Mouse (Mus musculus): ENCODE results near the gene Cbr1. TPM values are rescaled to one million over a fixed set of nuclear protein-coding genes. Genes with fewer than 3 reads are reported as not detected.

Cbr1 gene
- polyA plus RNA-seq, 1 experiment from 2014 or later, result 60.9 TPM

DNA sequence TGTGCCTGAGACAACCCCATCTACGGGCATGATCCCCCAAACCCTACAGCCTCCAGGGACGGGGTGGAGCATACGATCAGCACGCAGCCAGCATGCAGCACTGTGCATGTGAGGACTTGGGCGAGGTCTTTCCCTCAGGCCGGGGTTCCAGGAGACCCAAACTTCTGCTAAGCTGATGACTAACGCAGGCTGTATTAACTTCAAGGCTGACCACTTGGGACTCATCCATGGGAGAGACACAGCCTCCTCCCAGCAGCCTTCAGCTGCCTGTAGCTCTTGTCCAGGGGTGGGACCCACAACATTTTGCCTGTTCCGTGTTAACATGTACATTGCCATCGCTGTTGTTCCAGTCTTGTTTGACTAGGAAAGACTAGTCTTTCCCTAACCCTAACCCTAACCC lies 8.1 kb upstream of the Cbr1 start:
- H3K36me3 ChIP-seq (ENCODE audit: control insufficient read depth, insufficient read depth, low read length), result peaks cover 14% of the 10 kb centered on the region; the same call in 1 of the 2 replicates
- no peak overlapping the region for H3K4me2 ChIP-seq (ENCODE audit: low read length)
- WGBS, result 93% methylated on average over 9 of the region's 9 CpGs
- H3K27ac ChIP-seq (replicated peaks in 1 of 2; ENCODE audit: control insufficient read depth in 1 of 2, insufficient read depth in 1 of 2, low read depth in 2 of 2, low read length in 2 of 2), result no peak overlapping the region
- H3K9ac ChIP-seq (ENCODE audit: low read length), result no peak overlapping the region
- ATAC-seq (ENCODE audit: insufficient number of reproducible peaks, insufficient read depth, low FRiP score, low read depth), result no peak
- no peaks in the 10 kb centered on the region for H3K27me3 ChIP-seq (ENCODE audit: control insufficient read depth, insufficient read depth, low read length)
- H3K9me3 ChIP-seq (ENCODE audit: control insufficient read depth, low read length), result no peaks in the 10 kb centered on the region
- H3K4me1 ChIP-seq (ENCODE audit: control insufficient read depth in 2 of 2, insufficient read depth in 2 of 2, low read length in 2 of 2), result no peaks in the 10 kb centered on the region
- no peak overlapping the region for H3K4me3 ChIP-seq (ENCODE audit: control insufficient read depth in 1 of 2, insufficient read depth in 1 of 2, low read depth in 1 of 2, low read length in 2 of 2)

- Histone ChIP-seq H3K27ac (replicated peaks in 1 of 2; ENCODE audit: control insufficient read depth in 1 of 2, insufficient read depth in 1 of 2, low read depth in 2 of 2, low read length in 2 of 2) (no peak overlapping the region), H3K9me3 (ENCODE audit: control insufficient read depth, low read length) (no peaks in the 10 kb centered on the region), H3K9ac (ENCODE audit: low read length) (no peak overlapping the region), H3K4me2 (ENCODE audit: low read length) (no peak overlapping the region), H3K4me3 (ENCODE audit: control insufficient read depth in 1 of 2, insufficient read depth in 1 of 2, low read depth in 1 of 2, low read length in 2 of 2) (no peak overlapping the region), H3K4me1 (ENCODE audit: control insufficient read depth in 2 of 2, insufficient read depth in 2 of 2, low read length in 2 of 2) (peaks cover 1 to 5% of the 10 kb centered on the region in 2 experiments), H3K27me3 (ENCODE audit: control insufficient read depth, insufficient read depth, low read length) (no peaks in the 10 kb centered on the region), H3K36me3 (ENCODE audit: control insufficient read depth, insufficient read depth, low read length) (peaks cover 12% of the 10 kb centered on the region; the same call in 1 of the 2 replicates)
- WGBS, result 85% methylated on average over 6 of the region's 6 CpGs
- ATAC-seq (ENCODE audit: insufficient number of reproducible peaks, insufficient read depth, low FRiP score, low read depth), result no peak
These were observed 6.2 kb upstream of the Cbr1 start for GRCm38 (mm10) chr16:93599461-93599860.

DNA sequence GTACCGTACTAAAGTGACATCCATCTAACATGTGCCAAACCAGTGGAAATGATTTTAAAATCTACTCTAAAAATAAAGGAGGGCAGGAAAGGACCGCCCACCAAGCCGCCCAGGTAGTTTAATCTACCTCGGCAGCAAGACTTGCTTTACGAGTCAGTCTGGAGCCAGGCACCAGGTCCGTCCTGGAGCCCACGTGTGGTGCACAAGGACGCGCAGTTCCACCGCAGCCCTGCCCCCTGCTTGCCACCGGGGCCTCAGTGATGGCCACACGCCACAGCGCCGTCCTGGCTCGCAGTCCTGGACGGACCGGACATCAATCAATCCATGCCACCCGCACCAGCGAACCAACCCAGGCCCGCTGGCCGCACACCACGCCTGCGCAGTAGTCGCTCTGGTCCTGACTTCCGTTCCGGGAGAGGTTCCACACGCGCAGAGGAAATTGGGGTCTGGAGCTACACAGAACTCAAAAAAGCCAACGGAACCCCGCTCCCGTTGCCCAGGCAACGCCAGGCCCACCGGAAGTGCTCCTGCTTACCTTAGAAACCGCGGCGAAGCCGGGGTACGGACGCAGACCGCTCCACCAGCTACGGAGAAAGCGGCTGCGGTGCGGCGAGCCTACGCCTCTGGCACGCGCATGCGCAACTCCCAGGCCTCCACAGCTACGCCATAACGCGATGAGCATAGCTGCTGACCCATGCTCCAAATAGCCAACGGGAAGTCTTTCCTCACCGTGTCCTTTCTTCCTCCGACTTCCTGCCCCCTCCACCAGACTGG lies 2.0 kb upstream of the Cbr1 start, which contains the start of gene Setd4:
Setd4 (minus strand) TSS at position 625 of the 774 bp plus-strand sequence.
- peak; percentile 88 for ATAC-seq (ENCODE audit: insufficient number of reproducible peaks, insufficient read depth, low FRiP score, low read depth)

DNA sequence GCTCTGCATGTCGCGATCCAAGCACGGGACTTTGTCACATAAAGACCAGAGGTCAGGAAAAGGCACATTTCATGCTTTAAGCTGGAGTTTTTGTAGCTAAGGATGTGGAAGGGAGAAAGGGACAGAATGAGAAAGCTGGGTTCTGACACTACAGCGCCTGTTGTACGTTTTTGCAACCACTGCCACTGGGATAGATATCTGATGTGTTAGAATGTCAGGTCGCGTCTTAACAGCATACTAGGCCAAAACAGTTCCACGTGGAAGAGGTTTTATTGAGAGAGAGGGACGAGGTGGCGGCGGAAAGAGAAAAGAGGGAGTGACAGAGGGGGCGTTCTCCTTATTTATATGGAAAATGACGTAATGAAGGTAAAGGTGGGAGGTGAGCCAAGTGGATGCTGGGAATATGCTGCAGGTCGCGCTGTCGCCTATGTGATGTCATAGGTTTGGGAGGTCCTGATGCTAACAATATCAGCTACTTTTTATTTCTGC lies 1.1 kb upstream of the Cbr1 start:
- ATAC-seq (ENCODE audit: insufficient number of reproducible peaks, insufficient read depth, low FRiP score, low read depth), result no peak
- WGBS, result 2% methylated on average over 16 of the region's 16 CpGs

More for the DNA sequence above, 2.0 kb upstream of the Cbr1 start, which contains the start of gene Setd4:
- H3K27ac ChIP-seq (replicated peaks in 1 of 2; ENCODE audit: control insufficient read depth in 1 of 2, insufficient read depth in 1 of 2, low read depth in 2 of 2, low read length in 2 of 2), result peak within 1 kb of the TSS; percentile 88 to 92
- WGBS, result 1% methylated on average over 55 of the region's 55 CpGs
- H3K4me3 ChIP-seq (ENCODE audit: control insufficient read depth in 1 of 2, insufficient read depth in 1 of 2, low read depth in 1 of 2, low read length in 2 of 2), result peak within 1 kb of the TSS; percentile 64 to 73
- peaks cover 2% of the 10 kb centered on the region; the same call in 1 of the 2 replicates for H3K36me3 ChIP-seq (ENCODE audit: control insufficient read depth, insufficient read depth, low read length)
- peaks cover 6 to 10% of the 10 kb centered on the region in 2 experiments for H3K4me1 ChIP-seq (ENCODE audit: control insufficient read depth in 2 of 2, insufficient read depth in 2 of 2, low read length in 2 of 2)
- H3K9me3 ChIP-seq (ENCODE audit: control insufficient read depth, low read length), result no peaks in the 10 kb centered on the region
- H3K4me2 ChIP-seq (ENCODE audit: low read length), result peak within 1 kb of the TSS; percentile 84
- H3K27me3 ChIP-seq (ENCODE audit: control insufficient read depth, insufficient read depth, low read length), result no peaks in the 10 kb centered on the region
- peak within 1 kb of the TSS; percentile 77 for H3K9ac ChIP-seq (ENCODE audit: low read length)

GRCm38 (mm10) chr16:93606146-93606545 lies 493 bp downstream of the Cbr1 start:
- 82% methylated on average over 7 of the region's 7 CpGs for WGBS
- Histone ChIP-seq H3K9ac (ENCODE audit: low read length) (no peak overlapping the region), H3K36me3 (ENCODE audit: control insufficient read depth, insufficient read depth, low read length) (peaks cover 8% of the 10 kb centered on the region), H3K9me3 (ENCODE audit: control insufficient read depth, low read length) (no peaks in the 10 kb centered on the region), H3K4me1 (ENCODE audit: control insufficient read depth in 2 of 2, insufficient read depth in 2 of 2, low read length in 2 of 2) (peaks cover 6 to 10% of the 10 kb centered on the region in 2 experiments), H3K27ac (replicated peaks in 1 of 2; ENCODE audit: control insufficient read depth in 1 of 2, insufficient read depth in 1 of 2, low read depth in 2 of 2, low read length in 2 of 2) (no peak overlapping the region), H3K27me3 (ENCODE audit: control insufficient read depth, insufficient read depth, low read length) (no peaks in the 10 kb centered on the region), H3K4me3 (ENCODE audit: control insufficient read depth in 1 of 2, insufficient read depth in 1 of 2, low read depth in 1 of 2, low read length in 2 of 2) (no peak overlapping the region), H3K4me2 (ENCODE audit: low read length) (no peak overlapping the region)
- ATAC-seq (ENCODE audit: insufficient number of reproducible peaks, insufficient read depth, low FRiP score, low read depth), result no peak

More for the DNA sequence above, 1.1 kb upstream of the Cbr1 start:
- peak overlapping the region in 1 of 2 experiments; percentile 88; a peak in 2 of 4 replicates for H3K27ac ChIP-seq (replicated peaks in 1 of 2; ENCODE audit: control insufficient read depth in 1 of 2, insufficient read depth in 1 of 2, low read depth in 2 of 2, low read length in 2 of 2)
- no peaks in the 10 kb centered on the region for H3K27me3 ChIP-seq (ENCODE audit: control insufficient read depth, insufficient read depth, low read length)
- H3K9ac ChIP-seq (ENCODE audit: low read length), result peak overlapping the region; percentile 77
- peaks cover 6 to 10% of the 10 kb centered on the region in 2 experiments for H3K4me1 ChIP-seq (ENCODE audit: control insufficient read depth in 2 of 2, insufficient read depth in 2 of 2, low read length in 2 of 2)
- H3K36me3 ChIP-seq (ENCODE audit: control insufficient read depth, insufficient read depth, low read length), result 0 out of 2 replicates have a peak, but pooled peaks cover 2% of the 10 kb centered on the region
- peak overlapping the region; percentile 64 to 73 for H3K4me3 ChIP-seq (ENCODE audit: control insufficient read depth in 1 of 2, insufficient read depth in 1 of 2, low read depth in 1 of 2, low read length in 2 of 2)
- H3K4me2 ChIP-seq (ENCODE audit: low read length), result peak overlapping the region; percentile 84
- H3K9me3 ChIP-seq (ENCODE audit: control insufficient read depth, low read length), result no peaks in the 10 kb centered on the region

DNA sequence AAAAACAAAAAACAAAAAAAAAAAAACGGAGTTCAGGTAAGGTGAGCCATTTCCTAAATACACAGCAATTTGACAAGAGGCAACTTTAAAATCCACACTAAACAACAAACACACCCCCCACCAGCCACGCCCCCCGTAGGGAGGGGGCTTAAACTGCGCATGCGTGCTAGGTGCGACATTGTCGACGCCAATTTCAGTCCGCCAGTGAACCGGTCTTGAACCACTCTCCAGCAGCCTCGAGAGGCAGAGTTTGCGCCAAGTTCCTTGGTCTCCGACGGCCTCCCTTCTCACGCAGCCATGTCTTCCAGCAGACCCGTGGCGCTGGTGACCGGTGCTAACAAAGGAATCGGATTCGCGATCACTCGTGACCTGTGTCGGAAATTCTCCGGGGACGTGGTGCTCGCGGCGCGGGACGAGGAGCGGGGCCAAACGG lies 2.0 kb downstream of the Cbr1 start:
- H3K4me1 ChIP-seq (ENCODE audit: control insufficient read depth in 2 of 2, insufficient read depth in 2 of 2, low read length in 2 of 2), result peaks cover 6 to 10% of the 10 kb centered on the region in 2 experiments
- under 1% methylated on average over 32 of the region's 32 CpGs for WGBS
- H3K4me3 ChIP-seq (ENCODE audit: control insufficient read depth in 1 of 2, insufficient read depth in 1 of 2, low read depth in 1 of 2, low read length in 2 of 2), result peak overlapping the region; percentile 69 to 80
- peak overlapping the region; percentile 90 for H3K4me2 ChIP-seq (ENCODE audit: low read length)
- H3K9ac ChIP-seq (ENCODE audit: low read length), result peak overlapping the region; percentile 86
- H3K27me3 ChIP-seq (ENCODE audit: control insufficient read depth, insufficient read depth, low read length), result no peaks in the 10 kb centered on the region
- ATAC-seq (ENCODE audit: insufficient number of reproducible peaks, insufficient read depth, low FRiP score, low read depth), result peak; percentile 36; the same call in 1 of the 2 replicates
- H3K36me3 ChIP-seq (ENCODE audit: control insufficient read depth, insufficient read depth, low read length), result peaks cover 11% of the 10 kb centered on the region
- peak overlapping the region; percentile 66 to 77 for H3K27ac ChIP-seq (replicated peaks in 1 of 2; ENCODE audit: control insufficient read depth in 1 of 2, insufficient read depth in 1 of 2, low read depth in 2 of 2, low read length in 2 of 2)
- H3K9me3 ChIP-seq (ENCODE audit: control insufficient read depth, low read length), result no peaks in the 10 kb centered on the region

DNA sequence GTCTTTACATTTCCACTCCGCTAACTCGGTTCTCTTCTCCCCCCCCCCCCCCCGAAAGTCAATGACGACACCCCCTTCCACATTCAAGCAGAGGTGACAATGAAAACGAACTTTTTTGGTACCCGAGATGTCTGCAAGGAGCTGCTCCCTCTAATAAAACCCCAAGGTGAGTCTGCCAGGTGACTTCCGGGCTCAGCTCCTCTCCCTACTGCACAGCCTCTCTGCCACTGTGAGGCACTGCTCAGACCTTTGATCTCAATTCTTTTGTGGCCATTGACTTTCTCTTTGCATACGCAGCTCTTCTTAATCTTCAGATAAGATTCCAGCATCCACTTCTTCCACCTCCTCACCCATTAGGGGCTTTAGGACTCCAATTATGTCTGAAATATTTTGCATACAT lies 3.1 kb downstream of the Cbr1 start:
- 65% methylated on average over 7 of the region's 8 CpGs for WGBS
- no peaks in the 10 kb centered on the region for H3K27me3 ChIP-seq (ENCODE audit: control insufficient read depth, insufficient read depth, low read length)
- H3K36me3 ChIP-seq (ENCODE audit: control insufficient read depth, insufficient read depth, low read length), result peaks cover 11% of the 10 kb centered on the region
- H3K27ac ChIP-seq (replicated peaks in 1 of 2; ENCODE audit: control insufficient read depth in 1 of 2, insufficient read depth in 1 of 2, low read depth in 2 of 2, low read length in 2 of 2), result no peak overlapping the region
- no peak for ATAC-seq (ENCODE audit: insufficient number of reproducible peaks, insufficient read depth, low FRiP score, low read depth)
- peak overlapping the region; percentile 90 for H3K4me2 ChIP-seq (ENCODE audit: low read length)
- no peaks in the 10 kb centered on the region for H3K9me3 ChIP-seq (ENCODE audit: control insufficient read depth, low read length)
- H3K9ac ChIP-seq (ENCODE audit: low read length), result no peak overlapping the region
- no peak overlapping the region for H3K4me3 ChIP-seq (ENCODE audit: control insufficient read depth in 1 of 2, insufficient read depth in 1 of 2, low read depth in 1 of 2, low read length in 2 of 2)
- peaks cover 6 to 10% of the 10 kb centered on the region in 2 experiments for H3K4me1 ChIP-seq (ENCODE audit: control insufficient read depth in 2 of 2, insufficient read depth in 2 of 2, low read length in 2 of 2)

Measured in heart, embryonic 14.5 days (tissue).